In genomic region chr1:54640184-54640795, GRCm38 (mm10) we compare ENCODE assay signal across 12 mouse cellular contexts.
A peak's percentile ranks its signal among the peaks of the same experiment; 100 is the strongest.
DNase-seq lines count a peak whose midpoint lies in the region; ATAC-seq and TF ChIP-seq lines count a peak whose summit lies in the region.
"Had no signal": no experiment of that assay in that cellular context is flagged by ENCODE, and none has a peak within 500 bp of the region (broad histone marks: within the 10 kb centered on the region; RNA-seq: fewer than 3 reads in every experiment).

No protein-coding gene starts in this region.

- peak overlapping the region; percentile 28; the same call in 1 of the 2 replicates for H3K4me2 ChIP-seq in heart, embryonic 16.5 days (ENCODE audit: low read depth, low read length)
- H3K4me2 ChIP-seq in hindbrain, embryonic 12.5 days (replicated peaks): no peak overlapping the region
- H3K4me2 ChIP-seq in midbrain, postnatal 0 days (ENCODE audit: low read depth, low read length, poor library complexity, severe bottlenecking): no peak overlapping the region
- H3K4me2 ChIP-seq: embryonic facial prominence, embryonic 12.5 days; liver, embryonic 15.5 days had no signal

- no peak for ATAC-seq in heart, embryonic 16.5 days (replicated peaks; ENCODE audit: extremely low read depth, insufficient read depth, low FRiP score)
- ATAC-seq in hindbrain, embryonic 12.5 days (ENCODE audit: low FRiP score): peak; percentile 78
- no peak for ATAC-seq in midbrain, postnatal 0 days (ENCODE audit: low FRiP score)

- no peak overlapping the region for H3K27ac ChIP-seq in heart, embryonic 16.5 days (ENCODE audit: low read length)
- H3K27ac ChIP-seq in forebrain, embryonic 10.5 days: peak overlapping the region; percentile 72
- peak overlapping the region; percentile 57 for H3K27ac ChIP-seq in hindbrain, embryonic 12.5 days
- H3K27ac ChIP-seq in midbrain, postnatal 0 days (ENCODE audit: low read depth, low read length): 0 out of 2 replicates have a peak overlapping the region, but pooled peaks have one; percentile 18
- H3K27ac ChIP-seq: embryonic facial prominence, embryonic 12.5 days; gastrocnemius, adult 2 months; kidney, postnatal 0 days; liver, embryonic 15.5 days had no signal

- WGBS in heart, embryonic 16.5 days: 36% methylated on average over 5 of the region's 5 CpGs
- WGBS in forebrain, embryonic 10.5 days: 53% methylated on average over 5 of the region's 5 CpGs
- WGBS in hindbrain, embryonic 12.5 days: 36% methylated on average over 5 of the region's 5 CpGs
- WGBS in midbrain, postnatal 0 days: 21% methylated on average over 5 of the region's 5 CpGs

- no peak for TF ChIP-seq CTCF in midbrain, postnatal 0 days (IDR thresholded peaks at IDR 0.05)

- H3K36me3 ChIP-seq in heart, embryonic 16.5 days (ENCODE audit: control insufficient read depth, insufficient read depth): no peaks in the 10 kb centered on the region
- no peaks in the 10 kb centered on the region for H3K36me3 ChIP-seq in forebrain, embryonic 10.5 days (replicated peaks)
- H3K36me3 ChIP-seq in hindbrain, embryonic 12.5 days: no peaks in the 10 kb centered on the region
- H3K36me3 ChIP-seq in midbrain, postnatal 0 days (ENCODE audit: insufficient read depth, low read length): no peaks in the 10 kb centered on the region
- H3K36me3 ChIP-seq: embryonic facial prominence, embryonic 12.5 days; liver, embryonic 15.5 days had no signal

- H3K9ac ChIP-seq in heart, embryonic 16.5 days (ENCODE audit: low read length): no peak overlapping the region
- H3K9ac ChIP-seq in hindbrain, embryonic 12.5 days: no peak overlapping the region
- no peak overlapping the region for H3K9ac ChIP-seq in midbrain, postnatal 0 days (replicated peaks; ENCODE audit: low read length, poor library complexity, severe bottlenecking)
- H3K9ac ChIP-seq: embryonic facial prominence, embryonic 12.5 days; liver, embryonic 15.5 days had no signal

- no peak overlapping the region for H3K4me3 ChIP-seq in heart, embryonic 16.5 days (ENCODE audit: low read length)
- H3K4me3 ChIP-seq in forebrain, embryonic 10.5 days: no peak overlapping the region
- no peak overlapping the region for H3K4me3 ChIP-seq in hindbrain, embryonic 12.5 days
- H3K4me3 ChIP-seq in midbrain, postnatal 0 days (ENCODE audit: low read depth, low read length): no peak overlapping the region
- H3K4me3 ChIP-seq: embryonic facial prominence, embryonic 12.5 days; gastrocnemius, adult 2 months; liver, embryonic 15.5 days had no signal

- no peaks in the 10 kb centered on the region for H3K27me3 ChIP-seq in heart, embryonic 16.5 days (ENCODE audit: control insufficient read depth, insufficient read depth, low read length)
- H3K27me3 ChIP-seq in forebrain, embryonic 10.5 days (ENCODE audit: poor library complexity, severe bottlenecking): no peaks in the 10 kb centered on the region
- no peaks in the 10 kb centered on the region for H3K27me3 ChIP-seq in hindbrain, embryonic 12.5 days
- H3K27me3 ChIP-seq in midbrain, postnatal 0 days (ENCODE audit: insufficient read depth, low read length): no peaks in the 10 kb centered on the region
- H3K27me3 ChIP-seq: embryonic facial prominence, embryonic 12.5 days; liver, embryonic 15.5 days had no signal

- no peak for DNase-seq in heart, adult 9 months (ENCODE audit: low spot score in 2 of 2)
- DNase-seq in forebrain, embryonic 10.5 days (ENCODE audit: extremely low spot score, low spot score): no peak
- peak; percentile 54 for DNase-seq in midbrain, postnatal 0 days (ENCODE audit: low spot score)
- no peak for DNase-seq in B cell, adult 2 months
- DNase-seq in T-cell, adult 2 months (ENCODE audit: low spot score): no peak
- no peak for DNase-seq in urinary bladder, postnatal 4 days (ENCODE audit: low spot score in 2 of 2)
- DNase-seq: gastrocnemius, adult 2 months had no signal

- H3K9me3 ChIP-seq in heart, embryonic 16.5 days (replicated peaks; ENCODE audit: control insufficient read depth, low read length): no peaks in the 10 kb centered on the region
- H3K9me3 ChIP-seq in forebrain, embryonic 10.5 days: no peaks in the 10 kb centered on the region
- H3K9me3 ChIP-seq in hindbrain, embryonic 12.5 days (replicated peaks): no peaks in the 10 kb centered on the region
- no peaks in the 10 kb centered on the region for H3K9me3 ChIP-seq in midbrain, postnatal 0 days (ENCODE audit: low read length)
- H3K9me3 ChIP-seq: embryonic facial prominence, embryonic 12.5 days; liver, embryonic 15.5 days had no signal

- peaks cover 9% of the 10 kb centered on the region for H3K4me1 ChIP-seq in heart, embryonic 16.5 days (ENCODE audit: control insufficient read depth, insufficient read depth, low read length)
- peaks cover 15% of the 10 kb centered on the region for H3K4me1 ChIP-seq in forebrain, embryonic 10.5 days
- H3K4me1 ChIP-seq in hindbrain, embryonic 12.5 days: peaks cover 3% of the 10 kb centered on the region; the same call in 1 of the 2 replicates
- H3K4me1 ChIP-seq in midbrain, postnatal 0 days (ENCODE audit: insufficient read depth, low read length): peaks cover 5% of the 10 kb centered on the region; the same call in 1 of the 2 replicates
- H3K4me1 ChIP-seq: embryonic facial prominence, embryonic 12.5 days; liver, embryonic 15.5 days had no signal
